Mouse (Mus musculus) C2C12 (cell line): ENCODE results near the gene Tmem234. TPM values are rescaled to one million over a fixed set of nuclear protein-coding genes. Genes with fewer than 3 reads are reported as not detected.
A peak's percentile ranks its signal among the peaks of the same experiment; 100 is the strongest.

Experiments used
- H3K27me3 ChIP-seq: one replicate; pipeline ENCODE4 v1.6.1; 2011; ENCODE audit not compliant: control insufficient read depth, insufficient read depth, insufficient read length
- H3K36me3 ChIP-seq: one replicate; pipeline ENCODE4 v1.6.1; 2011; ENCODE audit not compliant: control insufficient read depth, insufficient read depth
- H3K4me3 ChIP-seq: one replicate; pipeline ENCODE4 v1.5.1; 2011; ENCODE audit warnings: mild to moderate bottlenecking, control low read depth; ENCODE audit not compliant: poor library complexity, insufficient read depth, severe bottlenecking
- H3K79me2 ChIP-seq: one replicate; pipeline ENCODE4 v1.6.1; 2011; ENCODE audit not compliant: control insufficient read depth, insufficient read depth
- H3K79me3 ChIP-seq: one replicate; pipeline ENCODE4 v1.6.1; 2011; ENCODE audit warnings: low read depth, control low read depth
- H3ac ChIP-seq: one replicate; pipeline ENCODE3; 2011; ENCODE audit warnings: low read depth; ENCODE audit not compliant: control insufficient read depth, insufficient read length
- CEBPB ChIP-seq: IDR thresholded peaks from one replicate; pipeline ENCODE4 v1.6.1; 2011; ENCODE audit warnings: low read depth, mild to moderate bottlenecking, control low read depth, moderate library complexity
- CTCF ChIP-seq: IDR thresholded peaks from one replicate; pipeline ENCODE4 v1.5.1; 2011; ENCODE audit not compliant: control insufficient read depth, insufficient read depth, insufficient read length
- FOSL1 ChIP-seq: IDR thresholded peaks from one replicate; pipeline ENCODE4 v1.8.0; 2011; ENCODE audit warnings: mild to moderate bottlenecking, low read length; ENCODE audit not compliant: poor library complexity, insufficient read depth, severe bottlenecking
- MAX ChIP-seq: IDR thresholded peaks from one replicate; pipeline ENCODE4 v1.6.1; 2011; ENCODE audit warnings: mild to moderate bottlenecking, control low read depth
- MYOD1 ChIP-seq: IDR thresholded peaks from one replicate; pipeline ENCODE4 v1.6.1; 2011; ENCODE audit warnings: low read depth; ENCODE audit not compliant: control insufficient read depth, insufficient read length
- MYOG ChIP-seq: IDR thresholded peaks from one replicate; pipeline ENCODE4 v1.6.1; 2011; ENCODE audit not compliant: control insufficient read depth, insufficient read length; ENCODE audit errors: extremely low read depth
- USF1 ChIP-seq: IDR thresholded peaks from one replicate; pipeline ENCODE4 v1.6.1; 2011; ENCODE audit warnings: low read depth, mild to moderate bottlenecking, control low read depth, moderate library complexity
- microRNA-seq: library from miRNA; unstranded; fragments of <30 nt; microRNA quantifications from one replicate; pipeline ENCODE4, GENCODE M21; 2019; ENCODE audit warnings: borderline microRNAs expressed
- polyA plus RNA-seq: library from polyadenylated mRNA; unstranded; fragments of >200 nt; fragmentation: generic; extraction: Trizol; gene quantifications from one replicate; pipeline ENCODE4 v1.2.1, GENCODE M21; 2012; ENCODE audit warnings: missing spikeins

The Tmem234 gene
- polyA plus RNA-seq, 1 experiment: 218 TPM

GRCm38 (mm10) chr4:129661584-129661983, 61.1 kb downstream of the Tmem234 start:
- no peak overlapping the region for H3ac ChIP-seq
- H3K27me3 ChIP-seq: no peaks in the 10 kb centered on the region
- H3K36me3 ChIP-seq: peaks cover 61% of the 10 kb centered on the region
- no peak overlapping the region for H3K4me3 ChIP-seq
- peaks cover 43% of the 10 kb centered on the region for H3K79me2 ChIP-seq
- peaks cover 17% of the 10 kb centered on the region for H3K79me3 ChIP-seq
- TF ChIP-seq USF1 (no peak), CTCF (no peak), MYOD1 (no peak), FOSL1 (no peak), MAX (no peak), CEBPB (no peak), MYOG (no peak)

- no peaks in the 10 kb centered on the region for H3K27me3 ChIP-seq
- peaks cover 23% of the 10 kb centered on the region for H3K79me3 ChIP-seq
- H3ac ChIP-seq: no peak overlapping the region
- H3K4me3 ChIP-seq: no peak overlapping the region
- peaks cover 55% of the 10 kb centered on the region for H3K36me3 ChIP-seq
- peaks cover 51% of the 10 kb centered on the region for H3K79me2 ChIP-seq
- TF ChIP-seq USF1 (no peak), CTCF (no peak), FOSL1 (no peak), CEBPB (no peak), MAX (no peak), MYOD1 (no peak), MYOG (no peak)
Measured at GRCm38 (mm10) chr4:129662255-129662813, 61.9 kb downstream of the Tmem234 start.

GRCm38 (mm10) chr4:129671491-129672082, 71.1 kb downstream of the Tmem234 start:
- H3K79me2 ChIP-seq: peaks cover 57% of the 10 kb centered on the region
- peaks cover 45% of the 10 kb centered on the region for H3K79me3 ChIP-seq
- no peaks in the 10 kb centered on the region for H3K27me3 ChIP-seq
- peak overlapping the region; percentile 93 for H3K4me3 ChIP-seq
- TF ChIP-seq USF1 (peak; percentile 59), CTCF (peak; percentile 13), MYOD1 (no peak)
- H3ac ChIP-seq: peak overlapping the region; percentile 91
- peaks cover 9% of the 10 kb centered on the region for H3K36me3 ChIP-seq

GRCm38 (mm10) chr4:129672083-129672877, 71.8 kb downstream of the Tmem234 start, which contains the start of gene Kpna6:
TSS of gene Kpna6 (minus strand) at chr4:129672767.
- Histone ChIP-seq H3K27me3 (no peaks in the 10 kb centered on the region), H3ac (peak within 1 kb of the TSS; percentile 91), H3K79me3 (peaks cover 40% of the 10 kb centered on the region), H3K79me2 (peaks cover 50% of the 10 kb centered on the region), H3K4me3 (peak within 1 kb of the TSS; percentile 93), H3K36me3 (peaks cover 9% of the 10 kb centered on the region)
- no peak for TF ChIP-seq CTCF
- no peak for TF ChIP-seq MYOG
- no peak for TF ChIP-seq MYOD1
- no peak for TF ChIP-seq FOSL1
- peak; percentile 30 for TF ChIP-seq MAX
- no peak for TF ChIP-seq CEBPB
- no peak for TF ChIP-seq USF1

- peaks cover 38% of the 10 kb centered on the region for H3K79me3 ChIP-seq
Measured at GRCm38 (mm10) chr4:129672878-129673449, 72.5 kb downstream of the Tmem234 start.

More at GRCm38 (mm10) chr4:129672878-129673449, 72.5 kb downstream of the Tmem234 start:
- Histone ChIP-seq H3ac (peak overlapping the region; percentile 61), H3K36me3 (peaks cover 9% of the 10 kb centered on the region), H3K4me3 (peak overlapping the region; percentile 93), H3K79me2 (peaks cover 48% of the 10 kb centered on the region), H3K27me3 (no peaks in the 10 kb centered on the region)
- TF ChIP-seq MAX (no peak), CTCF (no peak), CEBPB (no peak), MYOD1 (no peak), USF1 (no peak), FOSL1 (no peak), MYOG (no peak)

Small RNAs within 50 kb of the gene (microRNA-seq; reads per million reads assigned to microRNA genes)
- not detected for gene Mir8119

Other genes with a start within 250 kb of the Tmem234 start
- 4.6 TPM for gene Zbtb8a, start 222.6 kb upstream of the Tmem234 start, polyA plus RNA-seq
- not detected for gene Zbtb8b, start 159.8 kb upstream of the Tmem234 start, polyA plus RNA-seq
- gene Bsdc1, start 139.1 kb upstream of the Tmem234 start, polyA plus RNA-seq: 11.8 TPM
- gene Tssk3, start 109.6 kb upstream of the Tmem234 start, polyA plus RNA-seq: not detected
- not detected for gene Fam229a, start 109.5 kb upstream of the Tmem234 start, polyA plus RNA-seq
- gene Marcksl1, start 87.1 kb upstream of the Tmem234 start, polyA plus RNA-seq: 148 TPM
- 96.7 TPM for gene Hdac1, start 58.0 kb upstream of the Tmem234 start, polyA plus RNA-seq
- gene Lck, start 27.0 kb upstream of the Tmem234 start, polyA plus RNA-seq: 1.5 TPM
- gene Fam167b, start 22.1 kb upstream of the Tmem234 start, polyA plus RNA-seq: 0.27 TPM
- gene Eif3i, start within 50 bp of the Tmem234 start, polyA plus RNA-seq: 416 TPM
- 0.40 TPM for gene Dcdc2b, start 13.6 kb downstream of the Tmem234 start, polyA plus RNA-seq
- gene Iqcc, start 18.4 kb downstream of the Tmem234 start, polyA plus RNA-seq: 10.8 TPM
- gene Ccdc28b, start 23.3 kb downstream of the Tmem234 start, polyA plus RNA-seq: 7.7 TPM
- 43.0 TPM for gene Txlna, start 40.4 kb downstream of the Tmem234 start, polyA plus RNA-seq
- gene Kpna6, start 72.1 kb downstream of the Tmem234 start, polyA plus RNA-seq: 23.9 TPM
- 17.0 TPM for gene Tmem39b, start 96.2 kb downstream of the Tmem234 start, polyA plus RNA-seq
- gene Khdrbs1, start 141.6 kb downstream of the Tmem234 start, polyA plus RNA-seq: 61.6 TPM
- gene Ptp4a2, start 210.6 kb downstream of the Tmem234 start, polyA plus RNA-seq: 101 TPM